Mouse (Mus musculus) E14TG2a.4 (cell line): ENCODE measurements around the gene Mtch1.

Source experiments
- CTCF ChIP-seq: conservative IDR thresholded peaks from 2 replicates; pipeline ENCODE4 v1.5.1; 2014; ENCODE audit warnings: low read length
- NANOG ChIP-seq: IDR thresholded peaks from 2 replicates; pipeline ENCODE4 v1.6.1; 2014; ENCODE audit warnings: borderline replicate concordance, low read length, mixed read lengths
- POU5F1 ChIP-seq: IDR thresholded peaks from 2 replicates; pipeline ENCODE4 v1.6.1; 2014; ENCODE audit warnings: low read length, borderline replicate concordance

DNA sequence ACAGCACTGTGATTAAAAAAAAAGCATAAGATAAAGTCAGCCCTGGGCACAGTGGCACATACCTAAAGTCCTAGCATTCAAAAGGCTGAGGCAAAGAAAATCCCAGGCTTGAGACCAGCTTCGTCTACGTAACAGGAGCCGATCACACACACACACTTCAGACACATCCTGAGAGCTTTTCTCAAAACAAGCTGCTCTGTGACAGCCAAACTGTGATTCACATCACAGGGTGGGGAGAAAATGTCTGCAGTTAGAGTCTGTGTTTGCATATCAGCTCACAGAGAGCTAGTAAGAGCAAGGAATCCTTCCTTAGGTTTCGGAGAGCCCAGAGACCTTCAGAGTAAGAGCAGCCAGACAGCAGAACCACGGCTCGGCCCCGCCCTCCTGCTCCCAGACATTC lies 46.8 kb downstream of the Mtch1 start:
- TF ChIP-seq CTCF: no peak
- no peak for TF ChIP-seq NANOG
- TF ChIP-seq POU5F1: no peak
